Mouse (Mus musculus) spleen, adult 2 months (tissue): ENCODE results near the gene Nudt9. TPM values are rescaled to one million over a fixed set of nuclear protein-coding genes. Genes with fewer than 3 reads are reported as not detected.

ENCODE experiments used
- DNase-seq, 2 experiments: peaks; one replicate each; pipeline versions ENCODE4 v3.0.0 to v3.0.0-alpha.2; 2012 to 2021; ENCODE audit warnings: low spot score in 2 of 2, low read depth in 1 of 2
- H3K27ac ChIP-seq: fragments of 200-500 bp; 2 replicates; pipeline ENCODE4 v1.5.1; 2012; ENCODE audit warnings: low read length, inconsistent platforms; ENCODE audit not compliant: insufficient read depth
- H3K27me3 ChIP-seq: fragments of 200-500 bp; 2 replicates; pipeline ENCODE4 v1.6.1; 2012; ENCODE audit warnings: mild to moderate bottlenecking, moderate library complexity, low read length, inconsistent platforms; ENCODE audit not compliant: control insufficient read depth, insufficient read depth
- H3K36me3 ChIP-seq: fragments of 200-500 bp; 2 replicates; pipeline ENCODE4 v1.6.1; 2012; ENCODE audit warnings: mild to moderate bottlenecking, low read length, inconsistent platforms; ENCODE audit not compliant: control insufficient read depth, insufficient read depth
- H3K4me1 ChIP-seq: fragments of 200-500 bp; 2 replicates; pipeline ENCODE4 v1.6.1; 2011; ENCODE audit warnings: inconsistent platforms; ENCODE audit not compliant: control insufficient read depth, insufficient read depth, insufficient read length
- H3K4me3 ChIP-seq: fragments of 200-500 bp; 2 replicates; pipeline ENCODE4 v1.5.1; 2011; ENCODE audit warnings: mild to moderate bottlenecking, inconsistent platforms; ENCODE audit not compliant: insufficient read depth, insufficient read length; ENCODE audit errors: extremely low read depth
- CTCF ChIP-seq: fragments of 200-500 bp; IDR thresholded peaks from 2 replicates; pipeline ENCODE4 v1.5.1; 2011; ENCODE audit warnings: mild to moderate bottlenecking, inconsistent platforms; ENCODE audit not compliant: insufficient read depth, insufficient read length, insufficient replicate concordance; ENCODE audit errors: extremely low read depth
- POLR2A ChIP-seq: fragments of 200-500 bp; IDR thresholded peaks from 2 replicates; pipeline ENCODE4 v1.6.1; 2011; ENCODE audit warnings: low read depth, low read length, inconsistent platforms
- WGBS: fragments of 180-500 bp; shearing (Covaris S2); methylation state at CpG from one replicate; pipeline ENCODE4 v1.1.7; 2018; 5-methylcytosine and 5-hydroxymethylcytosine counted together
- polyA plus RNA-seq: library from polyadenylated mRNA; depleted of rRNA; stranded (reverse); fragments of >200 nt; gene quantifications from 2 replicates; pipeline ENCODE4 v1.2.3, GENCODE M21; 2012; rRNA removed

Gene Nudt9
- polyA plus RNA-seq, result 27.7 and 39.1 TPM in 2 replicates

DNA sequence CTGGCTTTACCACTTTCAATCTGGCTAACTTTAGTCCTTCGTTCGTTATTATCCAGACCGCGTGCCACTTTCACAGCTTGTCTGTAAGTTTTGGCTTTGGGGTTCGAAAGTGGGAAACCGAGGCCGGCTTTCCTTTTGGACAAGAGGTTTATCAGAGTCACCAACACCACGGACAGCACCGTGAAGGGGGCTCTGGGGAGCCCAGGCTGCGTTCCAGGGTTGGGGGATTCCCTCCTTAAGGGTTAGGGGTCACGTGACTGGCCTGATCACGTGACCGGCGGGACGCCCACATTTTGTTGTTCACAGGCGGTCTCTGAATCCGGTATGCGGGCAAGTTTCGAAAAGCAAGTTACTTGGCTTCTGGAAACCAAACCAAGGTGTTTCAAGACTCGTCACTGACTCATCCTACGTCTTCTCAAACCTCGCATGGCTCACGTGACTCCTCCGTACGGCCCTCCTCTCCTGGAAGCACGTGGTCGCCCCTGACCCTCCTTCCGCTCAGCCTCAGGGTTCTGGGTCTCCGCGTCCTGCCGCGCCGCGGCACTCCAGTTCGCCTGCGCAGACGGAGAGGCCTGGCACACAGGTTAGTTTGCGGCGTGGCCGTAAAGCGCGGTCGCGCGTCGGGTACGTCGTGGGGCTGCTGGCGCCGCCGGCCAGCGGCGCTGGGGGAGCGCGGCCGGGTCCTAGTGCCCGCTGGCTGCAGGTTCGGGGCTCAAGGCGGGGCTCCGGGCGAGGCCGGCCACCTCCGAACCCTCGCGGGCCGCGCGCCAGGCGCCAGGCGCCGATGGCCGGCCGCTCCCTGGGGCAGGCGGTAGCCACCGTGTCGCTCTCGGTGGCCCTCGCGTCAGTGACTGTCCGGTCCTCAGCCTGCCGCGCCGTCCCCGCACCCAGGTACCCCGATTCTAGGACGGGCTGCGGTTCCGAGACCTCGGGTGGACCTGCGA, at the start of gene Nudt9:
Nudt9 (plus strand) TSS at position 51 of the 944 bp plus-strand sequence.
- TF ChIP-seq POLR2A (no peak), CTCF (no peak)
- Histone ChIP-seq H3K4me1 (peaks cover 3% of the 10 kb centered on the region; the same call in 1 of the 2 replicates), H3K36me3 (peaks cover 5% of the 10 kb centered on the region), H3K27me3 (no peaks in the 10 kb centered on the region), H3K27ac (peak within 1 kb of the TSS; percentile 91), H3K4me3 (peak within 1 kb of the TSS; percentile 84)
- 5% methylated on average over 90 of the region's 90 CpGs for WGBS
- peak; percentile 95 to 99 for DNase-seq

DNA sequence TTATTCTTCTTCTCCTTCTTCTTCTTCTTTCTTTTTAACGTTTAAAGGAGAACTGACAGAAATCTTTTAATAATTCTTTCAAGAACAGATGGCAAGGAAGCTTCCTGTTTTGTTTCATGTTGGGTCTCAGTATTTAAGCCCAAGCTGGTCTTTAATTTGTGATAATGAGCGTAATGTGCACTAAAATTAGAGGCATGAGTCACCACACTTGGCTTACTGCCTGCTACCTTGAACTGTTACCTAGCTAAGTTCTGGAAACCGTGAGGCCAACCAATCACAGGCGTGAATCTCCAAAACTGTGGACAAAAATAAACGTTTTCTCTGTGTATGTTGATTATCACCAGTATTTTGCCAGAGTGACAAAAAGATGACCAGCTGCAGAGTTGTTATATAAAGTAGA, 47.4 kb upstream of the Nudt9 start:
- H3K4me1 ChIP-seq, result no peaks in the 10 kb centered on the region
- no peaks in the 10 kb centered on the region for H3K27me3 ChIP-seq
- no peak overlapping the region for H3K27ac ChIP-seq
- no peak for TF ChIP-seq CTCF
- TF ChIP-seq POLR2A, result no peak
- peaks cover 8% of the 10 kb centered on the region for H3K36me3 ChIP-seq
- WGBS, result 48% methylated on average over 5 of the region's 5 CpGs
- H3K4me3 ChIP-seq, result no peak overlapping the region
- no peak for DNase-seq

DNA sequence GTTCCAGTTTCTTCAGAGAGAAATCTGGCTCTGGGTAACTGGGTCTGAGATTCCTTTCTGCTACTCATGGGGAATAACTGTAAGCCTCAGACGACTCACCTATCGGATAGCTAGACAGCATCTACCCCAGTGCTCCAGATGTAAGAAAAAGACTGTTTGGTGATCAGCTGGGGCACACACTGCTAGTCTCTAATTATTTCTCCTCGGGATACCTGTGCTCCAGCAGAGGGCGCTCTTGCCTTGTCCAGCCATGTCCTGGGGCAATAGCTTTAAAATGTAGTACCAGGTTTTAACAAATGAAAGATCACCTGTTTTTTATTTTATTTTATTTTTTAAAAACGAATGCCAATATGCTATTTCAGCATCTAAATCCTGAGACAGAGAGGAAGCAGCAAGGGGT, 46.4 kb upstream of the Nudt9 start:
- Histone ChIP-seq H3K4me3 (no peak overlapping the region), H3K4me1 (no peaks in the 10 kb centered on the region), H3K27ac (no peak overlapping the region), H3K27me3 (no peaks in the 10 kb centered on the region), H3K36me3 (peaks cover 8% of the 10 kb centered on the region)
- WGBS, result 10% methylated on average over 5 of the region's 5 CpGs
- DNase-seq, result peak; percentile 45 to 76
- TF ChIP-seq POLR2A (no peak), CTCF (peak; percentile 85; the same call in 1 of the 2 replicates)

DNA sequence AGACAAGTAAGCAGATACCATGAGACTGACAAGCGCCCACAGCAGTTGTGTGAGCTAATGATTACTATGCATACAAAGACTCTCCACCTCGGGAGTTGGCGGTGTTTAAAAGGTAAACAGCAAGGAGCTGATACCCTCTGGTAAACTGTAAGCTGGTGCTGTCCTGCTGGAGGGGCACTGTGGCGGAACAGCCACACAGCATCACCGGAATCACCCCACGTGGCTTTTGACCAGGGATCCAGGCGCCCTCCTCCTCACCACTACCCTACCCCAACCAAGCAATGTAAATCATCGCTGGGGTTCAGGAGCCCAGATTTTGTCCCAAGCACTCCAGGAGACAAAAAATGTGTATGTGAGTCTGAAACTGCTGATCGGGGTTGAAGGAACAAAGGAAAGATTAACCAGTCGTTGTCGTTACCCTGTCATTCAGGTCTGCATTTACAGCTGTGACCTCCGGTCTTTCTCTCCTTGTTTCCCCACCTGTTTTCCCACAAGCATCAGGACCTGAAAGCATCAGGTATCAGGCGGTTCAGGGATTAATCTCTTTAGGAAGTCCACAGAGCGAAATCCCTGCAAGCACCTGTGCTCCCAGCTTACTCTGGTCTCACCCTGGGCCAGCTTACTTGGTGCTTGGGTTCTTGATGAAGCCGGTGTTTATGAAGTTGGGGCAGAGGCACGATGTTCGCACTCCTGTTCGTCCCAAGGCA, 43.4 kb upstream of the Nudt9 start:
- 92% methylated on average over 18 of the region's 18 CpGs for WGBS
- Histone ChIP-seq H3K36me3 (peaks cover 13% of the 10 kb centered on the region), H3K27ac (no peak overlapping the region), H3K4me3 (no peak overlapping the region), H3K27me3 (no peaks in the 10 kb centered on the region), H3K4me1 (no peaks in the 10 kb centered on the region)
- no peak for DNase-seq
- TF ChIP-seq POLR2A (no peak), CTCF (no peak)

DNA sequence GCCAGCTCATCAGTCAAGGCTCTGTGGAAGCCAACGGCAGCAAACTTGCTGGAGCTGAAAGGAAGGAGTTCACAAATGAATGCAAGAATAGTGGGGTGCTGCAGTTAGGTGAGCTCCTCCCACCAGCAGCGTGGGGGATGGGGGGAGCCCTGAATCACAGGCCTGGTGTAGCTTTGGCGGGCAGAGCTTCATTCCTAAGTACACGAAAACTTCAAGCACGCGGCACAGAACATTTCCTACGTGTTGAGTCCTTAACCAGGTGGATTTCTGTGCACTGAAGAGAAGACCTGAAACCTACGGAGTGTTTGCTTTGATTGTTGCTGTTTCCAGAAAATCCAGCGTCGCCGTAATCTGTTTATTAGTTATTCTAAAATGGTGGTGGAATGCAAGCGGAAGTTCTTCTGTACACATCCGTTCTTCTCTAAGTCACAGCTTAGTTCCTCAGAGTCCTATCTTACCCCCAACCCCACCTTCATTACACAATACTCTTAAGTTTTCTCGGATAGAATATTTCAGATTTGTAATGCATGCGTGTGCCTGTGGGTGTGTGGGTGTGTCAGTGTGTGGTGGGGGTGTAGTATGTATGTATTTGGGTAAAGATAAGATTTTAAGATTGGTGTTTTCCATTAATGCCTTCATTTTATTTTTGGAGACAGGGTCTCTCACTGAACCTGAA, 42.7 kb upstream of the Nudt9 start:
- Histone ChIP-seq H3K4me1 (no peaks in the 10 kb centered on the region), H3K27ac (no peak overlapping the region), H3K4me3 (no peak overlapping the region), H3K36me3 (peaks cover 16% of the 10 kb centered on the region), H3K27me3 (no peaks in the 10 kb centered on the region)
- WGBS, result 87% methylated on average over 15 of the region's 15 CpGs
- TF ChIP-seq CTCF, result no peak
- no peak for DNase-seq

DNA sequence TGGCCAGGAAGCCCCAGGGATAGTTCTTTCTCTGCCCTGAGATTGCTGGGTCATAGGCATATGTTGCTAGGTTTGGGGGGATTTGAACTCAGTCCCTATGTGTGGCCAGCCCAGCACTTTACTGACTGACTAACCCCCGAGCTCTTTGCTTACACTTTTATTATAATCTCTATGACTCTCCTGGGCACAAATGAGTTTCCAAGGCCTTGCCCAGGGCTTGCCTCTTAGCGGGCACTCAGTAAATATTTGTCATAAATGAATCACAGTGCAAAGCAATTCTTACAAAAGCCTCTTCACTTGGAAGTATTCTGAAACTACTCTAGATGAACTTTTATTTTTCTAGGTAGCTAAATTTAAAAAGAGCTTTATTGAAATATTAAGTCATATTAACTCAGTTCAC, 42.2 kb upstream of the Nudt9 start:
- Histone ChIP-seq H3K4me3 (no peak overlapping the region), H3K27ac (no peak overlapping the region), H3K36me3 (peaks cover 18% of the 10 kb centered on the region), H3K4me1 (no peaks in the 10 kb centered on the region), H3K27me3 (no peaks in the 10 kb centered on the region)
- 89% methylated on average over 2 of the region's 2 CpGs for WGBS
- TF ChIP-seq CTCF, result no peak
- no peak for TF ChIP-seq POLR2A
- no peak for DNase-seq

DNA sequence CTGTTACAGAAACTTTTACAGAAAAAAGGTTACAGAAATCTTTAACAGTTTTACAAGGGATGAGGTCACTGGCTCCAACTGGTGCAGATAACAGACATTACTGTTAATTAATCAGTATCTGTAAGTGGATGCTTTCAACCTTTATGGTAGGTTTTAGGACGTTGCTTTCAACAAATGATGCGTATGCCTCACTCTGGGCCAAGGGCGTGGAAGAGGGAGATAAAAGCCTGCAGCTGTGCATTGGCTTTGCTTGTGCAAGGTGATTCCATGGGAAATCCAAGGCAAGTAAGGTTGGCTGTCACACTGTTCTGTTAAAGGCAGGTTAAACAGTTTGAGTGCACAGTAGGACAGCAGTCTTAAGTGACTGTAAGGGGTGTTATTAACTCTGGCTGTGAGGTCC, 39.3 kb upstream of the Nudt9 start:
- H3K27ac ChIP-seq, result no peak overlapping the region
- DNase-seq, result no peak
- WGBS, result 87% methylated on average over 3 of the region's 3 CpGs
- H3K4me1 ChIP-seq, result no peaks in the 10 kb centered on the region
- TF ChIP-seq POLR2A (no peak), CTCF (no peak)
- H3K36me3 ChIP-seq, result peaks cover 24% of the 10 kb centered on the region
- no peaks in the 10 kb centered on the region for H3K27me3 ChIP-seq
- no peak overlapping the region for H3K4me3 ChIP-seq
